Mouse (Mus musculus) stomach, postnatal 0 days (tissue): ENCODE measurements at regions not wholly inside any gene's neighbourhood (a gene's known extent, or its start where the extent isn't known, plus 50 kb on each side); places are given as distances from the start of the nearest gene placed in this dataset.

Experiments
- CTCF ChIP-seq: IDR thresholded peaks from 2 replicates; pipeline ENCODE4 v1.5.1; 2016; ENCODE audit warnings: antibody characterized with exemption, low read depth, mild to moderate bottlenecking, moderate library complexity
- EP300 ChIP-seq: optimal IDR thresholded peaks from 2 replicates; pipeline ENCODE3; 2016; ENCODE audit warnings: antibody characterized with exemption

DNA sequence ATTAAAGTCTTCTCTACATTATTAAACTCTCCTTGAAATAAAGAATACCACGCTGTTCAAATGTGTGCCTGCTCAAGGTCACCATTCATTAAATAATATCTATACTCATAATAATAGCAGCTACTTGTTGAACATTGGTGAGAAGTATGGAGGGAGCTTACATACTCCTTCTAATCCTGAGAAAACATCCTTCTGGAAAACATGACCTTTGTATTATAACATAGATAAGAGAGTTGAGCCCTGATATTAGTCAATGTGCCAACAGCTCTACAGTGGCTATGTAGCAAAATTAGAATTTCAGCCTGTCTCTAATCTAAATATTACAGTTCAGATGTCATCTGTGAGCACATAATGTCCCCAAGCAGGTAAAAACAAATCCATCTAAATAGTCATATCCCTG, 893.8 kb upstream of the Tenm4 start:
- TF ChIP-seq CTCF (no peak), EP300 (no peak)
